Mouse (Mus musculus) hindbrain, postnatal 0 days (tissue): ENCODE results near the gene Ddr1. TPM values are rescaled to one million over a fixed set of nuclear protein-coding genes. Genes with fewer than 3 reads are reported as not detected.

Experiments used
- ATAC-seq: fragments of 200-750 bp; cut with Nextera tagmentation; 2 replicates; pipeline ENCODE4 v1.8.0; 2017; ENCODE audit warnings: mild to moderate bottlenecking, moderate TSS enrichment, moderate library complexity
- DNase-seq: peaks from one replicate; pipeline ENCODE4 v3.0.0-alpha.2; 2015; ENCODE audit warnings: low spot score
- H3K27ac ChIP-seq: fragments of 300-500 bp; sonication (generic); 2 replicates; pipeline ENCODE4 v1.5.1; 2014; ENCODE audit warnings: mild to moderate bottlenecking
- H3K27me3 ChIP-seq: fragments of 300-500 bp; sonication (generic); 2 replicates; pipeline ENCODE4 v1.6.1; 2014; ENCODE audit warnings: low read length, mixed read lengths; ENCODE audit not compliant: insufficient read depth
- H3K36me3 ChIP-seq: fragments of 300-500 bp; sonication (generic); 2 replicates; pipeline ENCODE4 v1.6.1; 2014; ENCODE audit warnings: low read length, mixed read lengths; ENCODE audit not compliant: insufficient read depth
- H3K4me1 ChIP-seq: fragments of 300-500 bp; sonication (generic); 2 replicates; pipeline ENCODE4 v1.6.1; 2014; ENCODE audit warnings: antibody characterized with exemption, low read length, mixed read lengths; ENCODE audit not compliant: insufficient read depth
- H3K4me2 ChIP-seq: fragments of 300-500 bp; sonication (generic); 2 replicates; pipeline ENCODE4 v1.6.1; 2014; ENCODE audit warnings: low read depth, mild to moderate bottlenecking, low read length, moderate library complexity, mixed read lengths
- H3K4me3 ChIP-seq: fragments of 300-500 bp; sonication (generic); 2 replicates; pipeline ENCODE4 v1.5.1; 2014; ENCODE audit warnings: low read length
- H3K9ac ChIP-seq: fragments of 300-500 bp; sonication (generic); replicated peaks from 2 replicates; pipeline ENCODE4 v1.6.1; 2014; ENCODE audit warnings: mild to moderate bottlenecking, low read length, moderate library complexity, mixed read lengths
- H3K9me3 ChIP-seq: fragments of 300-500 bp; sonication (generic); 2 replicates; pipeline ENCODE4 v1.6.1; 2016; ENCODE audit warnings: low read length, mixed read lengths
- CTCF ChIP-seq: IDR thresholded peaks from 2 replicates; pipeline ENCODE4 v1.5.1; 2016; ENCODE audit warnings: antibody characterized with exemption, control low read depth, low read depth
- WGBS: fragments of 180-500 bp; shearing (Covaris S2); extraction: QIAGEN DNeasy Blood & Tissue Kit; methylation state at CpG from one replicate; pipeline ENCODE4 v1.1.7; 2014; 5-methylcytosine and 5-hydroxymethylcytosine counted together
- polyA plus RNA-seq: library from polyadenylated mRNA; unstranded; fragments of >200 nt; fragmentation: Nextera tagmentation; extraction: Ambion mirVana; gene quantifications from 2 replicates; pipeline ENCODE4 v1.2.1, GENCODE M21; 2015
- total RNA-seq: library from RNA; depleted of rRNA; stranded (reverse); fragments of >200 nt; gene quantifications from 2 replicates; pipeline ENCODE4 v1.2.3, GENCODE M21; 2014

Gene Ddr1
- total and polyA plus RNA-seq, 2 experiments from 2014 or later, result 63.3 to 139 TPM

DNA sequence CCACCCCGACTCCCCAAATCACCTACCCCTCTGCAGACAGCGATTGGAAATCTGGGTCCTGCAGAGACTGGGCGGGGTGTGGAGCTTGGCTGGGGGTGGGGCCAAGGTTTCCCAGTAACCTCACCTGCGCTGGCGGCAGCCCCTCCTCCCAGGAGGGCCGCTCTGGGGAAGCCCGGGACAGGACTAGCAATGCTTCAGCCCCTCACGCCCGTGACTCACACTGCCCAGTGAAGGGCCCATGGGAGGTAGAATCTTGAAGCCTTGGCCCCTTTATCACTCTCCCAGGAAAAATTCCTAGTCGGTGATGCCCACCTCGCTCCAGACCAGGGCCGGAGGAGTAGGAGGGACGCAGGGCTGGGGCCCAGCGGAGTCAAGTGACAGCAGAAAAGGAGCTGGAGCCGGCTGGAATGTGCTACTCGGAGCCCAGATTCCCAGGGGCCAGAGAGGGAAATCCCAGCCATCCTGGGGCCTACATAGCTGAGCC, 2.4 kb downstream of the Ddr1 start:
- DNase-seq, result peak; percentile 43
- H3K27ac ChIP-seq, result peak overlapping the region; percentile 98
- H3K4me1 ChIP-seq, result peaks cover 26% of the 10 kb centered on the region
- no peak for ATAC-seq
- H3K4me3 ChIP-seq, result peak overlapping the region; percentile 76
- H3K9me3 ChIP-seq, result no peaks in the 10 kb centered on the region
- 5% methylated on average over 16 of the region's 16 CpGs for WGBS
- H3K27me3 ChIP-seq, result no peaks in the 10 kb centered on the region
- peak overlapping the region; percentile 82 for H3K4me2 ChIP-seq
- H3K9ac ChIP-seq, result peak overlapping the region; percentile 88
- TF ChIP-seq CTCF, result no peak
- H3K36me3 ChIP-seq, result no peaks in the 10 kb centered on the region

DNA sequence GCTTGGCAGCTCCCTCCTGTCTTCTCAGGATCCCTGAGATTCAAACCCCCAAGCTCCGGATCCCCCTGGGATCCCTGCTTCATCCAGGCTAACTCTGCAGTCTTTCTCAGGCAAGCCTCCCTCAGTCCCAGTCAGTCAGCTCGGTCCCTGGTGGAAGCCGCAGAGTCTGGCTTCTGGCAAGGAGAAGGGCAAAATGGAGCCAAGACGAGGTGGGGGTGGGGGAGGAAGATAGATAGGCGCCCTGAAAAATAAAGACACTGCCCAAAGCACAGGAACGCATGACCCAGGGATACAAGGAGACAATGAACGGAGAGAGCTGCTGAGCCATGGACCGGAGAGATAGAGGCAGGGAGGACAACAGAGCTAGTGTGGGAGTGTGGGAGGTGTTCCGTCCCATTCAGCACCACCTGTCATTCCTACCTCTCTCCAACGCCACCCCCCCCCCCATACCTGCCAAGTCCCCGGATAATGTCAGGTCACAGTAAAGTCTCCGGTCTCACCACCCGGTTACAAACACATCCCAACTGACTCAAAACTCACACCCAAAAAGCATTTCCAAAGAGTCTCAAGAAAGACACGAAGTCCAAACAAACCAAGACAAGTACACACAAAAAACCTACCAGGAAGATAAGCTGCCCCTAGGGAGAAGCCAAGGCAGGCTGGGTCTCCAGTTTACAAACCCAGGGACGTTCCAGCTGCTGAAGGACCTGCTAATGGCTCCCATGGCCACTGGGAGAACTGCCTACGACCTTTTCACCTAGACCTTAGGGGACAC, 3.0 kb downstream of the Ddr1 start:
- TF ChIP-seq CTCF, result no peak
- Histone ChIP-seq H3K9me3 (no peaks in the 10 kb centered on the region), H3K9ac (peak overlapping the region; percentile 88), H3K36me3 (no peaks in the 10 kb centered on the region), H3K27ac (peak overlapping the region; percentile 98), H3K4me1 (peaks cover 30% of the 10 kb centered on the region), H3K4me2 (peak overlapping the region; percentile 82), H3K4me3 (peak overlapping the region; percentile 76), H3K27me3 (no peaks in the 10 kb centered on the region)
- peak; percentile 72 for DNase-seq
- ATAC-seq, result no peak
- WGBS, result 3% methylated on average over 16 of the region's 16 CpGs

DNA sequence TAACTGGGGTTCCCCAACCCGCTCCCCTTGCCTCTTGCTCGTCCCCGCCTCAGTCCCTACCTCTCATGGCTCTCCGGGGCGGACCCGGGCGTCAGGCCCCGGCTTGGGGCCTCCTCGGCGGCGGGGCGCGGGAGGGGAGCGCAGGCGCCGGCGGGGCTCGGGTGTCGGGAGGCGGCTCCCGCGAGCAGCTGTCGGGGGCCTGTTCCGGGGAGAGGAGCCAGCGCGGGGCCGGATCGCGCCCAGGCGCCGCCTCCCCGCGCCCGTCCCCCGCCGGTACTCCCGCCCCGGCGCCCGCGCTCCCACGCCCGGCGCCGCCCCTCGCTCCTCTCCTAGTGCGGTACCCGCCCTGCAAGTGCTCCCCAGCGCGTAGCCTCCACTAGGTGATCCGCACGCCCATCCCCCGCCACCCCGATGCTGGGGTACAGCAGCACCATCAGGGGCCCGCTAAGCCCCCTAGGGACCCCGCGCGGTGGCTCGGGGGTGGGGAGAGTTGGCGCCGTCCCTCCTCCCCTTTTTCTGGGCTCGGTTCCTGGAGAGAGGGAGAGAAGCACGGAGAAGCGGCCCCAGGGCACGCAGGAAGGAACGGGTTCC, 4.0 kb downstream of the Ddr1 start:
- peak overlapping the region; percentile 88 for H3K9ac ChIP-seq
- peaks cover 30% of the 10 kb centered on the region for H3K4me1 ChIP-seq
- H3K36me3 ChIP-seq, result no peaks in the 10 kb centered on the region
- peak overlapping the region; percentile 98 for H3K27ac ChIP-seq
- ATAC-seq, result peak; percentile 45
- WGBS, result 1% methylated on average over 61 of the region's 66 CpGs
- DNase-seq, result peak; percentile 84
- no peaks in the 10 kb centered on the region for H3K9me3 ChIP-seq
- H3K4me3 ChIP-seq, result peak overlapping the region; percentile 76
- no peaks in the 10 kb centered on the region for H3K27me3 ChIP-seq
- peak; percentile 20; the same call in 1 of the 2 replicates for TF ChIP-seq CTCF
- peak overlapping the region; percentile 82 for H3K4me2 ChIP-seq

DNA sequence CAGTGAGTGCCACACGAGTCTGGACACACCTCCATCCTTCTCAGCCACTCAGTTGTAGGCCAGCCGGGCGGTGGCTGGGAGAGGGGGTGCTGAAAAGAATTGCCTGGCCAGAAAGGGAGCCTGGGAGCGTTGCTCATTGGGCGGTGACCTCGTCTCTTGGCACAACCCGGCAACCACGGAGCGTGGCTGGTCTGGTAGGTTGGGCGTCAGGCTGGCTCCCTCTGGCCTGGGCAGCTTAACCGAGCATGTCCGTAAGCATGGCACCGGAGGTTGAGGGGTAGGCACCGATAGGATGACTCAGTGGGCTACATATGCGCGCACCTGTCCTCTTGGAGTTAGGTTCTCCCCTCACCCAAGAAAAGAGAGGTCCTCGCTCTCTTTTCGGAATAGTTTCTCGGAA, 4.5 kb downstream of the Ddr1 start:
- Histone ChIP-seq H3K27me3 (no peaks in the 10 kb centered on the region), H3K4me2 (peak overlapping the region; percentile 82), H3K27ac (peak overlapping the region; percentile 98), H3K4me1 (peaks cover 30% of the 10 kb centered on the region), H3K36me3 (no peaks in the 10 kb centered on the region), H3K9me3 (no peaks in the 10 kb centered on the region), H3K4me3 (peak overlapping the region; percentile 76), H3K9ac (peak overlapping the region; percentile 88)
- DNase-seq (peak; percentile 78), ATAC-seq (peak; percentile 46)
- under 1% methylated on average over 19 of the region's 19 CpGs for WGBS
- no peak for TF ChIP-seq CTCF

DNA sequence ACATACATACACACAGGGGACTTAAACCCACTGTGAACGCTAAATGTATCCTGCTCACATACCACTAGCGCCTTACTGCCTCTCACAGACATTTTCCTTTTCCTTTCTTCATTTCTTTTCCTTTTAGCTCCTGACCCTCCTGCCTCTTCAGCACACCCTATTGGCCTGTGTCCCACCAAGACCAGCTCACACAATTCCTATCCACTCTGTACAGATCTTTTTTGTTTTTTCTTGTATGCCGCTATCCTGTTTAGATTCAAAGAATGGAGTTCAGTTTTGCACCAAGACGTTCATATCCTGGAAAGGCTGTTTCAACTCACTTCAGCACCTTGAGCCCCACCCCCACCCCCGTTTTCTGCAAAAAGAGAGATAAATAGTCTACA, 5.9 kb downstream of the Ddr1 start:
- DNase-seq (no peak), ATAC-seq (no peak)
- H3K27ac ChIP-seq, result peak overlapping the region; percentile 89
- peaks cover 3% of the 10 kb centered on the region for H3K36me3 ChIP-seq
- H3K9ac ChIP-seq, result peak overlapping the region; percentile 54; the same call in 1 of the 2 replicates
- H3K27me3 ChIP-seq, result no peaks in the 10 kb centered on the region
- H3K4me3 ChIP-seq, result peak overlapping the region; percentile 33
- 12% methylated on average over 5 of the region's 5 CpGs for WGBS
- H3K4me2 ChIP-seq, result peak overlapping the region; percentile 67
- no peaks in the 10 kb centered on the region for H3K9me3 ChIP-seq
- TF ChIP-seq CTCF, result no peak
- H3K4me1 ChIP-seq, result peaks cover 30% of the 10 kb centered on the region

DNA sequence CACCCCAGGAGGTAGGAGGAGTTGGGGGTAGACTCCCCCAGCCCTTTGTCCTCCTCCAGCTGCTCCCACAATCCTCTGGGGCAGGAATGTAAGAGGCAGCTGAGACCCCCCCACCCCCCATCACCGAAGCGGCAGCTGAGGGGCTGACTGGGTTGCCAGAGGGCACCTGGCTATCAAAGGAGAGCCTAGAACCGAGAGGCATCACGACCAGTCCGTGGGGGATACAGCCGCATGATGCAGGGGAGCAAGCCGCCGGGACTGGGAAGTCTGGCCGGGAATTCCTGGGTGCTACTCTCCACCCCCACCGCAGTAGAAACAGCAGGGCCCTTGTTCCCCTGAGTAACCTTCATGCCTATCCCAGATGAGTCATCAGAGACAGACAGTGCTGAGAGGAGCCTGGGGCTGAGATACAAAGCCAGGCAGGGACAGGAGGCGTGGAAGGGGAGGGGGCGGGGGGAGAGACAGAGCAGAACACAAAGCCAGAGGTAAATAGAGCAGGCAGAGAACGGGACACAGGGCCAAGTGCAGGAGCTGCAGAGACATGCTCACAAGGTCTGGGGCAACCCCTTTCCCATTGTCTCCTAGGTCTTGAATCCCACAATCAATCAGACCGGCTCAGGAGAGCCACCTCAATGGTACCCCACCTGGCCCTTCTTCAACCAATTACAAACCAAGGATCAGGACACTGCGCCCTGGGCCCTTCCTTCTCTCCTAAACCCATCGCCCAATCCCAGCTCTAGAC, 6.5 kb downstream of the Ddr1 start:
- H3K4me2 ChIP-seq, result peak overlapping the region; percentile 67
- ATAC-seq, result peak; percentile 61
- WGBS, result 4% methylated on average over 16 of the region's 16 CpGs
- no peaks in the 10 kb centered on the region for H3K9me3 ChIP-seq
- H3K27me3 ChIP-seq, result no peaks in the 10 kb centered on the region
- H3K27ac ChIP-seq, result peak overlapping the region; percentile 89
- peak overlapping the region; percentile 33 for H3K4me3 ChIP-seq
- H3K36me3 ChIP-seq, result peaks cover 9% of the 10 kb centered on the region
- H3K4me1 ChIP-seq, result peaks cover 30% of the 10 kb centered on the region
- no peak for TF ChIP-seq CTCF
- peak; percentile 71 for DNase-seq
- peak overlapping the region; percentile 54 for H3K9ac ChIP-seq
